Mouse (Mus musculus): Measurements from ENCODE around the gene Pomgnt1. TPM values are rescaled to one million over a fixed set of nuclear protein-coding genes. Genes with fewer than 3 reads are reported as not detected.

Gene Pomgnt1
- polyA plus RNA-seq, 1 experiment from 2014 or later, result 74.8 TPM

DNA sequence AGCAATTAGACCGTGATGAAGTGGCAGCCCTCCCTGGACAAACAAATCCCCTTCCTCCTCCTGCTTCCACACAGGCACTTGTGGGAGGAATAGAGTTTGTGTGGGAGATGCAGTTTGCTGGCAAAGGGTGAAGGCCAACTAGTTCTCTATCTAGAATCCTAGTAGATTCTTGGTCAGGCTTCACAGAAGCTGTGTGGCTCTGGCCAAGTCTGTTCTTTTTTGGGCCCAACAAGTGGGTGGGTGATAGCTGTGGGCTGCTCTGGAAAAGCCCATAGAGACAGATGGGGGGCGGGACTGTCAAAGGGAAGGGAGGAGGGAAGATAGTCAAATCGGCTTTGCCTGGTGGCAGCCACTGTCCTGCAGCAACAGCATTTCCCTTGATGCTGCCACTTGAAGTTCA lies 37.1 kb downstream of the Pomgnt1 start:
- H3K9me3 ChIP-seq, result no peaks in the 10 kb centered on the region
- H3K4me1 ChIP-seq (replicated peaks), result peaks cover 12% of the 10 kb centered on the region
- H3K27me3 ChIP-seq, result no peaks in the 10 kb centered on the region
- no peak overlapping the region for H3K4me3 ChIP-seq (replicated peaks)
- ATAC-seq (ENCODE audit: insufficient number of reproducible peaks, insufficient read depth, low FRiP score, low TSS enrichment, low read depth), result no peak
- 81% methylated on average over 3 of the region's 3 CpGs for WGBS
- H3K4me2 ChIP-seq, result no peak overlapping the region
- no peak overlapping the region for H3K9ac ChIP-seq (replicated peaks)
- peaks cover 56% of the 10 kb centered on the region for H3K36me3 ChIP-seq
- H3K27ac ChIP-seq, result no peak overlapping the region

DNA sequence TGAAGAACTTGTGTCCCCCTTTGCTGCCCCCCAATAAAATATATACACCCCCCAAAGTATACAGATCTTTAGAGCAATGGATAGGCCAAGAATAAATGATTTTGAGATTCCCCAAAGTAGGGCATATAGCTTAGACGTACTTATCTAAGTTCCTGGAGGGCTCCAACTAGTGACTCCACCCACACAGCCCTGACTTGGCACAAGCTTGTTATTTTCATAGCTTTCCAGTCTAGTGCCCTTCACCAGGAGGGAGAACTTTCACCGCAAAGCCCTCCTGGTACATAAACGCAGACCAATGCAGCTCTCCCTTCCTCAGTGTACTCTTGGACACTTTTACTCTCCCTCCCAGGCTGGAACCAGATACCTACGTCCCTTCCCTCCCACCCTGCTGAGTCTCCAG lies 38.5 kb downstream of the Pomgnt1 start:
- Histone ChIP-seq H3K36me3 (peaks cover 43% of the 10 kb centered on the region), H3K4me3 (replicated peaks) (no peak overlapping the region), H3K4me2 (no peak overlapping the region), H3K27me3 (no peaks in the 10 kb centered on the region), H3K4me1 (replicated peaks) (peaks cover 18% of the 10 kb centered on the region), H3K9ac (replicated peaks) (no peak overlapping the region), H3K9me3 (no peaks in the 10 kb centered on the region), H3K27ac (no peak overlapping the region)
- no peak for ATAC-seq (ENCODE audit: insufficient number of reproducible peaks, insufficient read depth, low FRiP score, low TSS enrichment, low read depth)
- 89% methylated on average over 4 of the region's 4 CpGs for WGBS

DNA sequence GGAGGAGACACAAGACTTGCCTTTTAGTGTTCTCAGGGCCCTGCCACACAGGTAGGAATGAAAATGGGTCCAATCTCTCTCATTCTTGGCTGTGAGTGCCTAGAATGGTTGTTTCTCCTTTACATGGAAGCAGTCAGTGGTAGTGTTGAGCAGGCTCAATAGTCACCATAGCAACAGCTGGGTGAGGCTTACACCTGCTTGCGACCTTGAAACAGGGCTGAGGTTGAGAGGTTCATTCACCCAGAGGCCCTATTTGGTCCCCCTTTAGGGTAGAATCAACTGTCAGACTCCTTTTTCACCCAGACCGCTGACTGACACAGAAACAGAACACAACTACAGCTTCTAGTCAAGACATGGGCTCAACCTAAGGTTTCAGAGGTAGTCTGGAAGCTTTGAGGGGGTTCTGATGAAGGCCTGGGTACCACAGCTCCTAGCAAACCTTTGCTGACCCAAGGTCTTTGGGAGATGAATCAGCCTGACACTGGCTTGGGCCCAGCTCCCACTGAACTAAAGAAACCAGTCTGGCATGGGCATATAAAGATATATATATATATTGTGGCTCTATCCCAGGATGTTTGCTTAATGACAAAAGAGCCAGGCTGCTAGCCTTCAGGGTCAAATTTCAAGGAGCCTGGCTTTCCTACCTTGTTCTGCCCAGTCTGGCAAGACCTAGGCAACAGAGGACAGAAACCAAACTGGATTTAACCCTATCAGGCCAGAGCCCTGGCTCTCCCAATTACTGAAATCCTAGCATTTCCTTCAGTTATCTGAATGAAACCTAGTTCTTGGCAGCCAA lies 41.3 kb downstream of the Pomgnt1 start:
- H3K9me3 ChIP-seq, result no peaks in the 10 kb centered on the region

DNA sequence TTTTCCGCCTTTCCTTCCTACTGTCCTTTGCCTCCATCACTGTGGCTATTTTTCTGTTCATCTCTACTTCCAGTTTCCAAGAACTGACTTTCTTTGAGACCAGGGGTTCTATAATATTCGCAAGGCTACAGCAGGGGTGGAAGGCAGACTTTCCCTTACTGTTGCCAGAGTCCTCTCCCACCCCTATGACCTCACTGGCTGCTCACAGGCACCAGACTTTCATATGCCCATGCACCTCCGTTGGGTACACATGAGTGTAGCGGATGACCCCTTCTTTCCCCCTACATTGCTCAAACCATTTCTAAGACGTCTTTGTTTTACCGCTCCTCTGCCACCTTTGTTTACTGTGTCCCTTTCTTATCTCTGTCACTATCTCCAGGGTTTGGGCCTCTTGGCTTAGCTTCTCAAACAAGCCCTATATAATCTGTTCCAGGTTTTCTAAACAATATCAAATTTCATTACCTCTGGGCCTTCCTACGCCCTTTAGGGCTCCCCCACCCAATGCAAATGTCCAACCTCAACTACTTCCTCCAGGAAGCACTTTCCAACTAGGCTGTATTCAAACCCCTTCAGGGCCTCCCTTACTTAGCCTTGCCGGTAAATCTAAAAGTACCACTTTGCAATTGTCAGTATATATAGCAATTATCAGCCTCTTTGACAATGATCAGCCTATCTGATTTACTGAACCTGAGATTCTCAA lies 42.2 kb downstream of the Pomgnt1 start:
- peaks cover 18% of the 10 kb centered on the region for H3K4me1 ChIP-seq (replicated peaks)
- H3K36me3 ChIP-seq, result peaks cover 6% of the 10 kb centered on the region; the same call in 1 of the 2 replicates
- no peak overlapping the region for H3K9ac ChIP-seq (replicated peaks)
- H3K27ac ChIP-seq, result 0 out of 2 replicates have a peak overlapping the region, but pooled peaks have one; percentile 70
- H3K27me3 ChIP-seq, result no peaks in the 10 kb centered on the region
- ATAC-seq (ENCODE audit: insufficient number of reproducible peaks, insufficient read depth, low FRiP score, low TSS enrichment, low read depth), result no peak
- 53% methylated on average over 8 of the region's 8 CpGs for whole genome bisulfite sequencing
- no peaks in the 10 kb centered on the region for H3K9me3 ChIP-seq
- no peak overlapping the region for H3K4me3 ChIP-seq (replicated peaks)
- H3K4me2 ChIP-seq, result no peak overlapping the region

More for the DNA sequence above, 41.3 kb downstream of the Pomgnt1 start:
- no peaks in the 10 kb centered on the region for H3K27me3 ChIP-seq
- ATAC-seq (ENCODE audit: insufficient number of reproducible peaks, insufficient read depth, low FRiP score, low TSS enrichment, low read depth), result no peak
- H3K27ac ChIP-seq, result peak overlapping the region; percentile 70
- H3K4me2 ChIP-seq, result no peak overlapping the region
- peaks cover 18% of the 10 kb centered on the region for H3K4me1 ChIP-seq (replicated peaks)
- no peak overlapping the region for H3K9ac ChIP-seq (replicated peaks)
- no peak overlapping the region for H3K4me3 ChIP-seq (replicated peaks)
- H3K36me3 ChIP-seq, result peaks cover 15% of the 10 kb centered on the region
- WGBS, result 83% methylated on average over 2 of the region's 2 CpGs

DNA sequence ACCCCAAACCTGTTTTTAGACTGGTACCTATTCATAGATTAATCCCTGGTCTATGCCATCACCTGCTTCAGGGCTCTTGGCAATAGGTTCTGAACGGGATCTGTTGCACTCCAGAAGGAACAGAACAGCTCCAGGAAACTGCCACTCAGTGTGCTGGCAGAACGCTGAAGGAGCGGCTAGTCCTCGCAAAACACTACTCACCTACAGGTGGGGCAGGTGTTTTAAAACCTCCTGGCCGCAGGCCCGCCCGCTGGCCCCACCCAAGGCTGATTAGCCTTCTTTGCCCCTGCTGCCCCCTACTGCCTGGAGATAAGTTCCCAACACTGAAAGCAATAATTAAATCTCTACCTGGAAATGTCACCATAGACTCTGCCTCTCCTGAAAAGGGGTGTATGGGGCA lies 43.8 kb downstream of the Pomgnt1 start, which contains the start of gene Tspan1:
TSS of gene Tspan1 (minus strand) at position 198 of the 400 bp plus-strand sequence.
- Histone ChIP-seq H3K36me3 (no peaks in the 10 kb centered on the region), H3K9me3 (no peaks in the 10 kb centered on the region), H3K27me3 (no peaks in the 10 kb centered on the region), H3K4me3 (replicated peaks) (no peak within 1 kb of the TSS), H3K4me1 (replicated peaks) (peaks cover 18% of the 10 kb centered on the region), H3K27ac (no peak within 1 kb of the TSS), H3K4me2 (no peak within 1 kb of the TSS), H3K9ac (replicated peaks) (no peak within 1 kb of the TSS)
- 18% methylated on average over 7 of the region's 7 CpGs for WGBS
- no peak for ATAC-seq (ENCODE audit: insufficient number of reproducible peaks, insufficient read depth, low FRiP score, low TSS enrichment, low read depth)

DNA sequence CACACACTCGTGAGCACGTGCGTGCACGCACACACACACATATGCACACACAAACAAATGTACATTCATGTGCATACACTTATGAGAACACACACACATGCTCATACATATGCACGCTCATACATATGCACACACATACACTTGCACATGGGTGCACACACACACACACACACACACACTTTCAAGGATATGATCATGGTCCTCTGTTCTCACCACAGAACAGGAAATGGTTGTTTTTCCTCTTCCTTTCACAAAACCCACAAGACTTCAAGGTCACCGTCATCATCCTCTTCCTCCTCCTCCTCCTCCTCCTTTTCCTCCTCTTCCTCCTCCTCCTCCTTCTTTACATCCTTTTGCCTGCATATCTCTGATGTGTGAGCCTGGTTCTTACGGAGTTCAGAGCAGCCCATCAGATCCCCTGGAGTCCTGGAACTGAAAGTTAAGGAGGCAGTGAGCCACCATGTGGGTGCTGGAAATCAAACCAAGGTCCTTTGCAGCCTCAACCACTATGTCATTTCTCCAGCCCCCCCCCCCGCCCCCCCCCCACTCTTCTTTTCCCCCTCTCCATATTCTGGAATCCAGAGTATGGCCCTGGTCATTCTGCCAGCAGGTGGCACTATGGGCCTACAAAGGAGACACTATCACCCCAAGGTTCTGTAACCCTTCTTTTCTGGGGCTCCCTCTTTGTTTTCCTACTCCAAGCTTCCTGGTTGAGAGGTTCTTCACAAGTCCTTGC lies 45.1 kb downstream of the Pomgnt1 start:
- 83% methylated on average over 7 of the region's 8 CpGs for WGBS
- ATAC-seq (ENCODE audit: insufficient number of reproducible peaks, insufficient read depth, low FRiP score, low TSS enrichment, low read depth), result peak; percentile 41; the same call in 1 of the 2 replicates

DNA sequence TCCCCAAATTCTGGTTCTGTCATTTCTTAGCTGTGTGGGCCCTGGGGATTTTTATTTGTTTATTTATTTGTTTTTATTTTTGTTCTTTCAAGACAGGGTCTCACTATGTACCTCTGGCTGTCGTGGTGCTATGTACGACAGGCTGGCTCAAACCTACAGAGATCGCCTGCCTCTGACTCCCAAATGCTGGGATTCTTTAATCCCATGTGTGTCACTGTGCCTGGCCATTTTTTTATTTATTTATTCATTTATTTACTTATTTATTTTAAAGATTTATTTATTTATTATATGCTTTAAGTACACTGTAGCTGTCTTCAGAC lies 45.7 kb downstream of the Pomgnt1 start:
- peaks cover 19% of the 10 kb centered on the region for H3K4me1 ChIP-seq (replicated peaks)
- H3K36me3 ChIP-seq, result no peaks in the 10 kb centered on the region
- 68% methylated on average over 3 of the region's 3 CpGs for WGBS
- 0 out of 2 replicates have a peak, but pooled peaks have one; percentile 3 for ATAC-seq (ENCODE audit: insufficient number of reproducible peaks, insufficient read depth, low FRiP score, low TSS enrichment, low read depth)
- no peaks in the 10 kb centered on the region for H3K27me3 ChIP-seq
- no peak overlapping the region for H3K4me3 ChIP-seq (replicated peaks)
- H3K9me3 ChIP-seq, result no peaks in the 10 kb centered on the region
- H3K4me2 ChIP-seq, result no peak overlapping the region
- no peak overlapping the region for H3K27ac ChIP-seq
- no peak overlapping the region for H3K9ac ChIP-seq (replicated peaks)

More for the DNA sequence above, 45.1 kb downstream of the Pomgnt1 start:
- Histone ChIP-seq H3K4me2 (no peak overlapping the region), H3K9ac (replicated peaks) (no peak overlapping the region), H3K4me1 (replicated peaks) (peaks cover 18% of the 10 kb centered on the region), H3K27me3 (no peaks in the 10 kb centered on the region), H3K4me3 (replicated peaks) (no peak overlapping the region), H3K36me3 (no peaks in the 10 kb centered on the region), H3K27ac (no peak overlapping the region), H3K9me3 (no peaks in the 10 kb centered on the region)

DNA sequence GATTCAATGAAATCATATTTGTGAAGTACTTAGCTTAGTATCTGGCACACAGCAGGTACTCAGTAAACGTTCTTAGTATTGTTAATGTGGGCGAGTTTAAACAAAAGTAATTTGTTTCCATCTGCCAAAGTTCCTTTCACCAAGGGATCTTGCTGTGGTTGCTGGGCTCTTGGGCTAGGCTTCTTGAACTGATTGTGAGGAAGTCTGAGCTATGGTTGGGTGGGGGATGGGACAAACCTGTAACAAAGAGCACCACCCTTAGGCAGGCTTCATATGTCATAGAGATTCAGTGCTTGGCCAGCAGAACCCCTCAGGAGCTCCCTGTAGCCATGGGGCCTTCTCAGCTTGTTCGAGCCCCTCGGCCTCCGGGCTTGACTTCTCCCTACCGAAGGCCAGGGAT lies 49.4 kb downstream of the Pomgnt1 start, which contains the start of the genes 1700042G07Rik and Gm49337:
TSS of gene 1700042G07Rik (plus strand) at position 301 of the 400 bp plus-strand sequence.
TSS of gene Gm49337 (plus strand) at position 313 of the 400 bp plus-strand sequence.
- Histone ChIP-seq H3K27ac (no peak within 1 kb of the TSS), H3K9ac (replicated peaks) (no peak within 1 kb of the TSS), H3K4me3 (replicated peaks) (no peak within 1 kb of the TSS), H3K27me3 (no peaks in the 10 kb centered on the region), H3K4me1 (replicated peaks) (peaks cover 29% of the 10 kb centered on the region), H3K9me3 (no peaks in the 10 kb centered on the region), H3K36me3 (no peaks in the 10 kb centered on the region), H3K4me2 (no peak within 1 kb of the TSS)
- ATAC-seq (ENCODE audit: insufficient number of reproducible peaks, insufficient read depth, low FRiP score, low TSS enrichment, low read depth), result no peak
- 87% methylated on average over 6 of the region's 6 CpGs for WGBS

DNA sequence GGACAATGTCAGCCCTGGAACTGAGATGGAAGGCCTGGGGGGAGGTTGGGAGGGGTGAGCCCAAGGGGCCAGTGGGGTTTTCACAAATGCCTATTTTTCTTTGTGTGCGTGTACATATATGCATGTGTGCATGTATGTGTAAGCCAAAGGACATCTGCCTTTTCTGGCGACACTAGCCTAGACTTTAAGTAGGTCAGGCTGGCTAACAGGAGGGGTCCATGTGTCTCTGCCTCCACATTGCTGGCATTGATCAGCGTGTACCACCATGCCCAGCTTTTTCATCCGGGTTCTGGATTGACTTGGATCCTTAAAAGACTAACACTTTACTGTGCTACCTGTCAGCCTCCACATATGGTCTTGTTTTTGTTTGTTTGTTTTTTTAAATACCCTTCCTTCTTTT lies 50.1 kb downstream of the Pomgnt1 start:
- no peak overlapping the region for H3K4me3 ChIP-seq (replicated peaks)
- no peaks in the 10 kb centered on the region for H3K27me3 ChIP-seq
- no peak overlapping the region for H3K27ac ChIP-seq
- no peak overlapping the region for H3K4me2 ChIP-seq
- no peaks in the 10 kb centered on the region for H3K9me3 ChIP-seq
- no peaks in the 10 kb centered on the region for H3K36me3 ChIP-seq
- H3K4me1 ChIP-seq (replicated peaks), result peaks cover 29% of the 10 kb centered on the region
- no peak overlapping the region for H3K9ac ChIP-seq (replicated peaks)
- no peak for ATAC-seq (ENCODE audit: insufficient number of reproducible peaks, insufficient read depth, low FRiP score, low TSS enrichment, low read depth)
- 89% methylated on average over 4 of the region's 4 CpGs for whole genome bisulfite sequencing

DNA sequence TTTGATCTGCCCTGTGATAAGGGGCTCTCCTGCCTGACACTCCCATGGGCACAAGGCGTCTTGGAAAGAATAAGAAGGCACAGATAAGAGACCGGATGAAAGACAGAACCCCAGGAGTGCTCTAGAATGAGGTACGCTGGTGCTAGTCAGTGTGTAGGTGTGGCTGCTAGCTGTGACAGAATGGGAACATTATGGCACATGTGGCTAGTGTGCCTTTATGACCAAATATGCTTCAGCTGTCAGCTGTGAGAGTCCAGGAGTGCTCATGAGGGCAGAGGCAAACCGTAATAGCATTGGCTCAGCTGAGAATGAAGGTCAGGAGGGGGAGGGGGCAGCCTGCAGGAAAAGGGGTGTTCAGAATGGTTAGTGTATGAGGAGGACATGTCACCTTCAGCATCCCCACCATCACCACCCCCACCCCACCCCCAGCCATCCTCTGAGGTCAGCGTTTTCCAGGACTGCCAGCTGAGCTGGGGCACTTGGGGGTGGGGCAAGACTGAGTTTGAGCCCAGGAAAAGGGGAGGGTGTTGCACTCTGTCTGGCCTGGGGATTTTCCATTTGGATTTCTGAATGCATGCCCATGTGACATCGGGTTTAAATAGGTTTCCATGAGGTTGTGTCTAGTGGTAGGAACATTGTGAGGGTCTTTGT lies 51.0 kb downstream of the Pomgnt1 start:
- H3K9ac ChIP-seq (replicated peaks), result peak overlapping the region; percentile 27
- no peaks in the 10 kb centered on the region for H3K9me3 ChIP-seq
- no peaks in the 10 kb centered on the region for H3K36me3 ChIP-seq
- WGBS, result 40% methylated on average over 6 of the region's 6 CpGs
- H3K27me3 ChIP-seq, result no peaks in the 10 kb centered on the region
- no peak overlapping the region for H3K4me2 ChIP-seq
- peaks cover 29% of the 10 kb centered on the region for H3K4me1 ChIP-seq (replicated peaks)
- 0 out of 2 replicates have a peak, but pooled peaks have one; percentile 34 for ATAC-seq (ENCODE audit: insufficient number of reproducible peaks, insufficient read depth, low FRiP score, low TSS enrichment, low read depth)
- no peak overlapping the region for H3K4me3 ChIP-seq (replicated peaks)
- no peak overlapping the region for H3K27ac ChIP-seq

Data from limb, embryonic 12.5 days (tissue).